In genomic region chr17:66075827-66076173, GRCm38 (mm10) we compare ENCODE assay signal across 8 mouse cellular contexts. TPM values are rescaled to one million over a fixed set of nuclear protein-coding genes. Genes with fewer than 3 reads are reported as not detected.
DNase-seq lines count a peak whose midpoint lies in the region; ATAC-seq and TF ChIP-seq lines count a peak whose summit lies in the region.

No protein-coding gene starts in this region.

- no peak for TF ChIP-seq CTCF in gastrocnemius, adult 2 months (IDR thresholded peaks at IDR 0.05)
- TF ChIP-seq CTCF in E14TG2a.4 (conservative IDR thresholded peaks at IDR 0.05; ENCODE audit: low read length), result no peak

- H3K4me1 ChIP-seq in E14TG2a.4 (replicated peaks; ENCODE audit: low read depth, low read length), result peaks cover 20% of the 10 kb centered on the region
- peaks cover 15% of the 10 kb centered on the region for H3K4me1 ChIP-seq in forebrain, embryonic 12.5 days
- H3K4me1 ChIP-seq in limb, embryonic 14.5 days (ENCODE audit: control insufficient read depth, insufficient read depth, low read length), result no peaks in the 10 kb centered on the region
- H3K4me1 ChIP-seq in neural tube, embryonic 12.5 days, result peaks cover 6% of the 10 kb centered on the region

- H3K27ac ChIP-seq in gastrocnemius, adult 2 months, result peak overlapping the region; percentile 95
- peak overlapping the region; percentile 94; the same call in 1 of the 2 replicates for H3K27ac ChIP-seq in forebrain, embryonic 12.5 days
- peak overlapping the region; percentile 83; the same call in 1 of the 2 replicates for H3K27ac ChIP-seq in limb, embryonic 14.5 days (replicated peaks; ENCODE audit: low read depth, low read length)
- H3K27ac ChIP-seq in neural tube, embryonic 12.5 days, result peak overlapping the region; percentile 88; the same call in 1 of the 2 replicates

- no peak for TF ChIP-seq POLR2A in limb, embryonic 14.5 days (IDR thresholded peaks at IDR 0.05; ENCODE audit: borderline replicate concordance, extremely low read depth, insufficient read depth, insufficient read length)

- no peak for DNase-seq in gastrocnemius, adult 2 months
- DNase-seq in gastrocnemius, postnatal 10 days, result no peak
- DNase-seq in limb, embryonic 14.5 days (ENCODE audit: low spot score), result peak; percentile 36
- DNase-seq in thymus, postnatal 10 days (ENCODE audit: low spot score in 2 of 2), result no peak
- DNase-seq in testis, postnatal 14 days (ENCODE audit: low spot score), result no peak

- peak overlapping the region; percentile 83 for H3K9ac ChIP-seq in forebrain, embryonic 12.5 days
- H3K9ac ChIP-seq in limb, embryonic 14.5 days (ENCODE audit: low read depth, low read length, severe bottlenecking), result peak overlapping the region; percentile 75
- peak overlapping the region; percentile 87 for H3K9ac ChIP-seq in neural tube, embryonic 12.5 days

- peaks cover 24% of the 10 kb centered on the region for H3K36me3 ChIP-seq in E14TG2a.4 (ENCODE audit: insufficient read depth, low read length)
- H3K36me3 ChIP-seq in forebrain, embryonic 12.5 days (replicated peaks), result peaks cover 13% of the 10 kb centered on the region
- H3K36me3 ChIP-seq in limb, embryonic 14.5 days (ENCODE audit: control insufficient read depth, insufficient read depth, low read length), result peaks cover 17% of the 10 kb centered on the region
- H3K36me3 ChIP-seq in neural tube, embryonic 12.5 days, result peaks cover 14% of the 10 kb centered on the region

- no peak for ATAC-seq in forebrain, embryonic 12.5 days (ENCODE audit: low FRiP score)
- ATAC-seq in limb, embryonic 14.5 days (ENCODE audit: low FRiP score, low read depth), result no peak
- ATAC-seq in neural tube, embryonic 12.5 days (ENCODE audit: low FRiP score, low read depth), result no peak

- intact Hi-C loops in gastrocnemius, adult 2 months (cut with DNase I), result loop anchor here (2.0 kb wide), 1 partner anchor 25 kb away; the partner anchor contains the start of gene Ndufv2

- peaks cover 21% of the 10 kb centered on the region for H3K27me3 ChIP-seq in E14TG2a.4 (ENCODE audit: insufficient read depth, low read length)
- H3K27me3 ChIP-seq in forebrain, embryonic 12.5 days, result no peaks in the 10 kb centered on the region; the same call in 1 of the 2 replicates
- H3K27me3 ChIP-seq in limb, embryonic 14.5 days (ENCODE audit: control insufficient read depth, insufficient read depth, low read length), result no peaks in the 10 kb centered on the region
- H3K27me3 ChIP-seq in neural tube, embryonic 12.5 days (replicated peaks), result no peaks in the 10 kb centered on the region

- no peaks in the 10 kb centered on the region for H3K9me3 ChIP-seq in E14TG2a.4 (ENCODE audit: low read length)
- H3K9me3 ChIP-seq in forebrain, embryonic 12.5 days, result no peaks in the 10 kb centered on the region
- H3K9me3 ChIP-seq in limb, embryonic 14.5 days (ENCODE audit: control insufficient read depth, low read length), result no peaks in the 10 kb centered on the region
- no peaks in the 10 kb centered on the region for H3K9me3 ChIP-seq in neural tube, embryonic 12.5 days

- peak overlapping the region; percentile 87 for H3K4me2 ChIP-seq in forebrain, embryonic 12.5 days
- H3K4me2 ChIP-seq in limb, embryonic 14.5 days (replicated peaks; ENCODE audit: low read depth, low read length, severe bottlenecking), result peak overlapping the region; percentile 66
- peak overlapping the region; percentile 86 for H3K4me2 ChIP-seq in neural tube, embryonic 12.5 days (replicated peaks)

- H3K4me3 ChIP-seq in gastrocnemius, adult 2 months, result peak overlapping the region; percentile 97
- peak overlapping the region; percentile 91 for H3K4me3 ChIP-seq in E14TG2a.4 (replicated peaks; ENCODE audit: low read length)
- H3K4me3 ChIP-seq in forebrain, embryonic 12.5 days (replicated peaks), result peak overlapping the region; percentile 98
- peak overlapping the region; percentile 94 for H3K4me3 ChIP-seq in limb, embryonic 14.5 days (replicated peaks; ENCODE audit: low read length)
- peak overlapping the region; percentile 96 for H3K4me3 ChIP-seq in neural tube, embryonic 12.5 days

- WGBS in forebrain, embryonic 12.5 days, result 4% methylated on average over 12 of the region's 12 CpGs
- 2% methylated on average over 12 of the region's 12 CpGs for WGBS in limb, embryonic 14.5 days
- 9% methylated on average over 12 of the region's 12 CpGs for WGBS in neural tube, embryonic 12.5 days

RNA-seq across cellular contexts. Expression of gene Ankrd12, which starts 1.1 kb away (rescaled TPM):
- total RNA-seq in gastrocnemius, adult 2 months (2021), result 10 to 100 TPM; 12.6 to 12.8 TPM
- 10 to 100 TPM; 13.1 to 15.3 TPM for total RNA-seq in gastrocnemius, postnatal 10 days (2021)
- 48.0 and 52.9 TPM in 2 replicates for polyA plus RNA-seq in forebrain, embryonic 12.5 days (2016; fragmentation: Nextera tagmentation; extraction: Ambion mirVana)
- polyA plus RNA-seq in limb, embryonic 14.5 days (2012; rRNA removed), result 7.9 and 10.9 TPM in 2 replicates
- 22.5 and 27.5 TPM in 2 replicates for polyA plus RNA-seq in limb, embryonic 14.5 days (2014; fragmentation: Nextera tagmentation; extraction: Ambion mirVana)
- polyA plus RNA-seq in neural tube, embryonic 12.5 days (2016; fragmentation: Nextera tagmentation; extraction: Ambion mirVana), result 69.2 and 72.3 TPM in 2 replicates

RNA-seq across cellular contexts. Expression of gene Ndufv2, which starts 25.6 kb away (rescaled TPM):
- 100 to 1,000 TPM; 610 to 870 TPM for total RNA-seq in gastrocnemius, adult 2 months (2021)
- total RNA-seq in gastrocnemius, postnatal 10 days (2021), result 100 to 1,000 TPM; 571 to 625 TPM
- 272 and 275 TPM in 2 replicates for polyA plus RNA-seq in forebrain, embryonic 12.5 days (2016; fragmentation: Nextera tagmentation; extraction: Ambion mirVana)
- polyA plus RNA-seq in limb, embryonic 14.5 days (2012; rRNA removed), result 73.1 and 115 TPM in 2 replicates
- polyA plus RNA-seq in limb, embryonic 14.5 days (2014; fragmentation: Nextera tagmentation; extraction: Ambion mirVana), result 315 and 316 TPM in 2 replicates
- 299 and 308 TPM in 2 replicates for polyA plus RNA-seq in neural tube, embryonic 12.5 days (2016; fragmentation: Nextera tagmentation; extraction: Ambion mirVana)

RNA-seq across cellular contexts. Expression of gene Washc1, which starts 35.5 kb away (rescaled TPM):
- 10 to 100 TPM; 16.4 to 18.7 TPM for total RNA-seq in gastrocnemius, adult 2 months (2021)
- 10 to 100 TPM; 16.4 to 17.2 TPM for total RNA-seq in gastrocnemius, postnatal 10 days (2021)
- 34.8 and 35.2 TPM in 2 replicates for polyA plus RNA-seq in forebrain, embryonic 12.5 days (2016; fragmentation: Nextera tagmentation; extraction: Ambion mirVana)
- 53.3 and 55.8 TPM in 2 replicates for polyA plus RNA-seq in limb, embryonic 14.5 days (2012; rRNA removed)
- 39.4 and 41.7 TPM in 2 replicates for polyA plus RNA-seq in limb, embryonic 14.5 days (2014; fragmentation: Nextera tagmentation; extraction: Ambion mirVana)
- polyA plus RNA-seq in neural tube, embryonic 12.5 days (2016; fragmentation: Nextera tagmentation; extraction: Ambion mirVana), result 38.7 and 39.1 TPM in 2 replicates

RNA-seq across cellular contexts. Expression of gene Ddx11, which starts 47.5 kb away (rescaled TPM):
- 1 to 10 TPM in 1 of 2 experiments, under 1 TPM in 1; 0.38 to 1.5 TPM for total RNA-seq in gastrocnemius, adult 2 months (2021)
- 1 to 10 TPM; 2.7 to 3.4 TPM for total RNA-seq in gastrocnemius, postnatal 10 days (2021)
- polyA plus RNA-seq in forebrain, embryonic 12.5 days (2016; fragmentation: Nextera tagmentation; extraction: Ambion mirVana), result 25.0 and 30.2 TPM in 2 replicates
- polyA plus RNA-seq in limb, embryonic 14.5 days (2012; rRNA removed), result 27.8 and 30.3 TPM in 2 replicates
- polyA plus RNA-seq in limb, embryonic 14.5 days (2014; fragmentation: Nextera tagmentation; extraction: Ambion mirVana), result 13.1 and 15.3 TPM in 2 replicates
- 17.1 and 18.0 TPM in 2 replicates for polyA plus RNA-seq in neural tube, embryonic 12.5 days (2016; fragmentation: Nextera tagmentation; extraction: Ambion mirVana)
